Mouse (Mus musculus): ENCODE data around the gene Wdr5. TPM values are rescaled to one million over a fixed set of nuclear protein-coding genes. Genes with fewer than 3 reads are reported as not detected.

Gene Wdr5
- polyA plus RNA-seq, 1 experiment from 2014 or later: 33.7 TPM

DNA sequence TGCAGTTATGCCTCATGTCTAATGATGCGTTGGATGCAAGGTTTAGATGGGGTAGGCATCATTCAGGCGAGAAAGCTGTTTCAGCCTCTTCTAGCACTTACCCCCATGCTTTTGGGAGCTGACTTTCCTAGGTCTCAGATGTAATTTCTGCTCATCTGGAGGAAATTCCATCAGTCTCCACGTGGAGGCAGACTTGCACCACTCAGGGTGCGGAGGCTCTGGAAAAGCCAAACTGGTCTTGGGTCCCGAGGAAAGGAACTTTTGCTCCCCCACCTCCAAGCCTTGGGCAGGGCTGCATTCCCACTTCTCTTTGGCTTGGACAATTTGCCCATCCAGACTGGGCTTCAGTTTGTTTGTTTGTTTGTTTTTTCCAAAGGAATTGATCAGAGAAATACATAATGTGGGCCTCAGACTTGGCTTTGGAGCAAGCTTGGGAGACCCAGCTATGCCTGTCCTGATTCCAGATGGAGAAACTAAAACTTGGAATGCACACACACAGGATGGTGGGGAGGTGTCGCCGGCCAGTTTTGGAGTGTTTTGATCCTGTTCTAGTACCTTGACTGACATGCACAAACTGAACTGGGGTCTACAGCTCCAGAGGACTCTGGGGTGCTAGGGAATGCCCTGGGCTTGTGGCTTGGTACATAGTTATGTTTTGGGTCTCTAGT is 37.8 kb downstream of the Wdr5 start:
- H3K4me2 ChIP-seq: no peak overlapping the region
- H3K4me1 ChIP-seq (replicated peaks): peaks cover 22% of the 10 kb centered on the region
- H3K9ac ChIP-seq: no peak overlapping the region
- no peak for ATAC-seq (ENCODE audit: insufficient number of reproducible peaks, low FRiP score)
- H3K27me3 ChIP-seq (replicated peaks): peaks cover 11% of the 10 kb centered on the region
- H3K4me3 ChIP-seq: no peak overlapping the region
- no peaks in the 10 kb centered on the region for H3K36me3 ChIP-seq
- WGBS: 18% methylated on average over 7 of the region's 7 CpGs
- H3K9me3 ChIP-seq (replicated peaks): peaks cover 6% of the 10 kb centered on the region
- no peak overlapping the region for H3K27ac ChIP-seq (ENCODE audit: poor library complexity, severe bottlenecking)

DNA sequence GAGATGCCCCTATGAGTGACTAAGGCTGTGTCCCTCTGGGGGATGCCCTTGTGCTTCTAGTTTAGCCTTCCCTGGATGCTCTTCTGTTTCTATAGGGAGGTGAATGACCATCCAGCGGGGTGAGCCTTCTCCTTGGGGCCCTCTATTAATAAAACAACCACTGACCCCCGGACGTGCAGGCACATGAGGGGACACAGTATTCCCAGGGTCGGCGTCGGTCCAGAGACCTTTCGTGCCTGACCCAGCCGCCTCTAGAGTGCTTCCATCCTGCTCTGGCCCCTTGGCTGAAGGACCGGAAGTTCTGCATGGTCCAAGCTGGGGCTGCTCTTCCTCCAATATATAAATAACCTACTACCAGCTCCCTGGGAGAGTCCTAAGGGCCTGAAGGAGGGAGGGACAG is 39.4 kb downstream of the Wdr5 start:
- Histone ChIP-seq H3K36me3 (no peaks in the 10 kb centered on the region), H3K4me2 (no peak overlapping the region), H3K4me1 (replicated peaks) (peaks cover 22% of the 10 kb centered on the region), H3K27me3 (replicated peaks) (peaks cover 11% of the 10 kb centered on the region), H3K9ac (no peak overlapping the region; the same call in 1 of the 2 replicates), H3K27ac (ENCODE audit: poor library complexity, severe bottlenecking) (no peak overlapping the region), H3K9me3 (replicated peaks) (no peaks in the 10 kb centered on the region), H3K4me3 (no peak overlapping the region)
- no peak for ATAC-seq (ENCODE audit: insufficient number of reproducible peaks, low FRiP score)
- 65% methylated on average over 9 of the region's 9 CpGs for WGBS

DNA sequence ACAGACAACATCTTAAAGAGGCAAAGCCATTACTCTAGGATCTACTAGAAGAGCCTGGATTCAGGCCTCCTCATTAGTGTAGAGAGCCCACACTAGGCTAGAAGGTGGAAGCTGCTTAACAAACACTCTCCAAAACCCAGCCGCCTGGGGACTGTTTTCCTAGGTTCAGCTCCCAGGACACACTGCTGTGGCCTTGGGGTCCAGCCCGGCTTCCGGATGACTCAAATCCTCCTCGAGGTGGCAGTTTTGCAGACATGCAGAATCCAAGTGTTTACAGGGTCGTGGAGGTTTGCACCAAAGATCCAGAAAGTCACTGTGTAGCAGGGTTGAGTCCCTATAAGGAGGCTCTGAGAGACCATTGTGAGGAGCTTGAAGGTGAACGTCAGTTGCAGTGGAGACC is 42.0 kb downstream of the Wdr5 start:
- Histone ChIP-seq H3K9ac (no peak overlapping the region), H3K27ac (ENCODE audit: poor library complexity, severe bottlenecking) (no peak overlapping the region), H3K9me3 (replicated peaks) (no peaks in the 10 kb centered on the region), H3K27me3 (replicated peaks) (peaks cover 15% of the 10 kb centered on the region), H3K4me2 (no peak overlapping the region), H3K4me1 (replicated peaks) (peaks cover 26% of the 10 kb centered on the region), H3K36me3 (no peaks in the 10 kb centered on the region), H3K4me3 (no peak overlapping the region)
- ATAC-seq (ENCODE audit: insufficient number of reproducible peaks, low FRiP score): no peak
- WGBS: 82% methylated on average over 6 of the region's 6 CpGs

DNA sequence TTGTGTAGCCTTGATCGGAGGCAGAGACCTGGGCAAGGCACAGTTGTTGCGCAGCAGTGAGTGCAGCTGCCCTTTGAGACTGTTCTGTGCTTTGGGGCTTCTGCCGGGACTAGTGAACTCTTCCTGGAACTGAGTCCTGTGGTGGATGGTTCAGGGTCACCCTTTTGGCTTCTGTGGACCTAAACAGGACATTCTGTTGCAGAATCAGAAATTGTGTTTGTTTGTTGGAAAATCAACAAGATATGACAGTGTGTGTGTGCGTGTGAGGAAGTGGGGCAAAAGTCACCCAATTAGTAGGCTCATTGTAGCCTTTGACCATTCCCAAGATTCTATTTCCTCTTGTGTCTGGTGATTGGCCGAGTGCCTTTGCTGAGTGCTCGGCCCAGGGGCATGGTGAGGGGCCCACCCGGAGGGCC is 45.8 kb downstream of the Wdr5 start:
- H3K27ac ChIP-seq (ENCODE audit: poor library complexity, severe bottlenecking): no peak overlapping the region
- H3K27me3 ChIP-seq (replicated peaks): peaks cover 40% of the 10 kb centered on the region
- H3K36me3 ChIP-seq: no peaks in the 10 kb centered on the region
- no peak for ATAC-seq (ENCODE audit: insufficient number of reproducible peaks, low FRiP score)
- H3K4me1 ChIP-seq (replicated peaks): peaks cover 15% of the 10 kb centered on the region
- H3K9me3 ChIP-seq (replicated peaks): no peaks in the 10 kb centered on the region
- H3K4me2 ChIP-seq: no peak overlapping the region
- no peak overlapping the region for H3K9ac ChIP-seq
- WGBS: 72% methylated on average over 7 of the region's 7 CpGs
- H3K4me3 ChIP-seq: no peak overlapping the region

DNA sequence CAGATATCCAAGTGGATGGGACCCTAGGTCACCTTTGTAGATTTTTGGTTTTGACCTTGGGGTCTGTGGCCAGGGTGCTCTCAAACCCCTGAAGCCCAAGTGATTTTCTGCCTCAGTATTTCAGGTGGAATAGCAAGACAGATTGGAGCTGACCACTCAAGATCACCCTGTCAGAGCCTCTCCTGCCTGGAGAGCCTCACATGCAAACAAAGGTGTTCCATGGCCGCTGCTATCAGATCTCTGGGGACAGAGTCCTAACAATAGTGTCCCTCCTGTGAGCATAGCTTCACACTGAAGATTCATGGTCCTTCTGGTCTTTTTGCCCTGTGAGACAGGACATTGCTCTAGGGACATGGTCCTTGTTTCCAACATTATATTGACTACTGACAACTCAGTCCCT is 46.2 kb downstream of the Wdr5 start:
- WGBS: 66% methylated on average over 1 of the region's 1 CpGs
- H3K27me3 ChIP-seq (replicated peaks): peaks cover 37% of the 10 kb centered on the region
- peaks cover 20% of the 10 kb centered on the region for H3K4me1 ChIP-seq (replicated peaks)
- ATAC-seq (ENCODE audit: insufficient number of reproducible peaks, low FRiP score): no peak
- H3K4me2 ChIP-seq: no peak overlapping the region
- H3K9ac ChIP-seq: no peak overlapping the region
- H3K4me3 ChIP-seq: no peak overlapping the region
- no peaks in the 10 kb centered on the region for H3K9me3 ChIP-seq (replicated peaks)
- H3K27ac ChIP-seq (ENCODE audit: poor library complexity, severe bottlenecking): no peak overlapping the region
- no peaks in the 10 kb centered on the region for H3K36me3 ChIP-seq

DNA sequence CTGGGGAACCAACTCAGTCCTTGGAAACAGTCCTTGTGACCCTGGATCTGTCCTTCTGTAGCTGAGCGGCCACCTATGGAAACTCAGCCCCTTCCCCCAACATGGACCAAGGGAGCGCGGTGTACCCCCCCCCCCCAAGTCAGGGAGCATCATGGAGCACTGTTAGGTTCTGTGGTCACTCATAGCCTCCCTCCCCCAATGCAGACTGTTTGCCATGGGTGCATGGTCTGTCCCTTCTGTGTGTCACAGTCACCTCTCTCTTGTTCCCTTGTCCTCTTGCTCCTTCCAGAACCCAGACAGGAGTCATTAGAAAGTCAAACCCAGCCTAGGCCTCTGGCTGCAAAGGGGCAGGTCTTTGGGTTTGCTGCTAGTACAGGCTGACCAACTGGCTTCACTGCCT is 46.9 kb downstream of the Wdr5 start:
- H3K27me3 ChIP-seq (replicated peaks): peaks cover 36% of the 10 kb centered on the region
- no peak overlapping the region for H3K4me3 ChIP-seq
- H3K9me3 ChIP-seq (replicated peaks): no peaks in the 10 kb centered on the region
- peaks cover 22% of the 10 kb centered on the region for H3K4me1 ChIP-seq (replicated peaks)
- H3K36me3 ChIP-seq: no peaks in the 10 kb centered on the region
- no peak overlapping the region for H3K4me2 ChIP-seq
- H3K9ac ChIP-seq: no peak overlapping the region
- H3K27ac ChIP-seq (ENCODE audit: poor library complexity, severe bottlenecking): no peak overlapping the region
- no peak for ATAC-seq (ENCODE audit: insufficient number of reproducible peaks, low FRiP score)
- 88% methylated on average over 3 of the region's 3 CpGs for WGBS

DNA sequence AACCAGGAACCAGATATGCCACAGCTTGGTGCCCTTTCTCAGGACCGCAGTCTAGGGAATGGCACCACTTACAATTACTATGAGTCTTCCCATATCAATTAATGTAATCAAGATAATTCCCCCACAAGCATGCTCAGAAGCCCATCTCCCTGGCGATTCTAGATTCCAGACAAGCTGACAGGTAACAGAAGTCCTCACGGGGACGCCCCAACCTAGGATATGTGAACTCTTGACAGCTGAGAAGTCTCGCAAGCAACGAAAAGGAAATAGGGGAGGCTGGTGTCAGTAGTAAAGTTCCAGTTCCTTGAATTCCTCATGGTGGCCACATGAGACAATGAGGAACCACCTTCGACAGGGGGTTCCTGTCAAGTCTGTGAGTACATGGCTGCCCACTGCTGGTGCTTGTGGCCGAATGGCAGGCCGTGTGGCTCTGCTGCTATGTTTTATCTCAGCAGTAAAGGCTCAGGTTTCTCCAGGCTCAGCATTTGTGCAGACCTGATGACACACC is 48.7 kb downstream of the Wdr5 start:
- H3K4me1 ChIP-seq (replicated peaks): peaks cover 24% of the 10 kb centered on the region
- H3K36me3 ChIP-seq: no peaks in the 10 kb centered on the region
- H3K4me3 ChIP-seq: no peak overlapping the region
- no peaks in the 10 kb centered on the region for H3K9me3 ChIP-seq (replicated peaks)
- no peak for ATAC-seq (ENCODE audit: insufficient number of reproducible peaks, low FRiP score)
- H3K4me2 ChIP-seq: no peak overlapping the region
- WGBS: 59% methylated on average over 9 of the region's 9 CpGs
- no peak overlapping the region for H3K27ac ChIP-seq (ENCODE audit: poor library complexity, severe bottlenecking)
- H3K9ac ChIP-seq: no peak overlapping the region
- H3K27me3 ChIP-seq (replicated peaks): peaks cover 46% of the 10 kb centered on the region

DNA sequence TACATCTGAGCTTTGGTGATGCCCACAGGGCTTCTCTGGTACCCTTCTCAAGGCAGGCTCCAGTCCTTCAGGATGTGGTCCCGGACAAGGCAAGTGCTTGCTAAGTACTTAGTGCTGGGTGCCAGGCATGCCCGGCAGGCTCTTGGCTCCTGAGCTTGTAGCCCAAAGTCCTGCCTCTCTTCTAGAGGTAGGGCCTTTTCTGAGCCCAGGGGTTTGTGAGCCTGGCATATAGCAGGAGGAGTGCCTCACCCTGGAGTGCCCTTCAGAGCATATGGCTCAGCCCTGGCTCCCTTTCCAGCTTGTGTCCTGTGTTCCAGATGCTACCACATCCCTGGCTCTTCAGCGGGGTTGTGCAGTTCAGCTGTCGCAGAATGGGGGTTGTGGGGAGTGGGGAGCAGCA is 49.7 kb downstream of the Wdr5 start:
- peaks cover 28% of the 10 kb centered on the region for H3K4me1 ChIP-seq (replicated peaks)
- H3K27me3 ChIP-seq (replicated peaks): peaks cover 46% of the 10 kb centered on the region
- 81% methylated on average over 4 of the region's 4 CpGs for WGBS
- H3K27ac ChIP-seq (ENCODE audit: poor library complexity, severe bottlenecking): no peak overlapping the region
- H3K9ac ChIP-seq: no peak overlapping the region
- H3K36me3 ChIP-seq: no peaks in the 10 kb centered on the region
- H3K4me2 ChIP-seq: no peak overlapping the region
- no peaks in the 10 kb centered on the region for H3K9me3 ChIP-seq (replicated peaks)
- no peak for ATAC-seq (ENCODE audit: insufficient number of reproducible peaks, low FRiP score)
- no peak overlapping the region for H3K4me3 ChIP-seq

DNA sequence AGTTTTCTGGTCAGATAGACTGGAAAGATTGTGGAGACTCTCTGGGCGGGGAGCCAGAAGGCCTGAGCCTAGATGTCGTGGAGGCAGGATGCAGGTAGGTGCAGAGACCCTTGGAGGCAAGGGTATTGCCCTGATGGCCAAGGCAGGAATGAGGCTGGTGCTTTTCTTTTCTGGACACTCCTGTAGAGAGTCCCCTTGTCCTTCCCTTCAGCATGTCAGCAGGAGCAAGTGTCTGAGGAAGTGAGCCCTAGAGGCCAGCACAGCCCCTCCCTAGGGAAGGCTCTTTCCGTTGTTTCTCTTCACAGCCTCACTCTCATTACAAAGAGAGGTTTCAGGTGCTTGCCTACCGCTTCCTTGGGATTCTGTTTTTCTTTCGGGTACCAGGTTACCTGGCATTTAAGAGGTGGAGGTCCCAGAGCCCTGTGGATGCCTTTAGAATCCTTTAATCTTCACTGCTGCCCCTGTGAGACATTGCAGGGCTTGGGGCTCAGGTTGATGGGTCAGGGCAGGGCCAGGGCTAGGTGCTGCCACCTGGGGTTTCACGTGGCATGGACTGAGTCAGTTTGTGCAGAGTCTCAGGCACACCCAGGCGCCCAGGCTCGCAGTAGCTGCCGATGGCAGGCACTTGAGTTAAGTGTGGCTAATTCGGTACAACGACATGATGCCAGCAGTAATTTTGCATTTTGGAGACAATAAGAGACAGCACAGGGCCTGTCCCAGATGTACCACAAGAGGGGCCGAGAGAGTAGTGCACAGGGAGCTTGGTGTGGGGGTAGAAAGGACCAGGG is 50.6 kb downstream of the Wdr5 start:
- Histone ChIP-seq H3K4me1 (replicated peaks) (peaks cover 28% of the 10 kb centered on the region), H3K9ac (no peak overlapping the region), H3K4me3 (no peak overlapping the region), H3K4me2 (0 out of 2 replicates have a peak overlapping the region, but pooled peaks have one; percentile 8), H3K27me3 (replicated peaks) (peaks cover 46% of the 10 kb centered on the region), H3K27ac (ENCODE audit: poor library complexity, severe bottlenecking) (no peak overlapping the region), H3K36me3 (no peaks in the 10 kb centered on the region), H3K9me3 (replicated peaks) (no peaks in the 10 kb centered on the region)
- ATAC-seq (ENCODE audit: insufficient number of reproducible peaks, low FRiP score): peak; percentile 58; the same call in 1 of the 2 replicates
- 41% methylated on average over 12 of the region's 12 CpGs for WGBS

DNA sequence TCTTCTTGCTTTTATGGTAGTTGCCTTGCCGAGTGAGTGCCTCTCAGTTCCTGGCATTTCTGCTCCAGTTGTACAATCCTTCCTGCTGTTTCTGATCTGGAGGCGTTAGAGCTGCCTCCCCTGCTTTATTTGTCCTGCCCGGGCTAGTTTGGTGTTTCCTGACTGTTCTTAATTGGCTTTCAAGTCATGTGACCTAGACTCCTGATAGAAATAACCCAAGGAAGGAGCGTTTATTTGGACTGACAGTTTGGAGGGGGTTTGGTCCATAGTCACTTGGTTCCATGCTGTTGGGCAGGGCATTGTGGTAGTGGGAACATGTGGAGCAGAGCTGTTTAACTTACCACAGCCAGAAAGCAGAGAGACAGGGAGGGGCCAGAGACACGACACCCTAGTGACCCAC is 55.9 kb downstream of the Wdr5 start:
- no peak overlapping the region for H3K9ac ChIP-seq
- H3K4me2 ChIP-seq: no peak overlapping the region
- H3K27ac ChIP-seq (ENCODE audit: poor library complexity, severe bottlenecking): no peak overlapping the region
- H3K36me3 ChIP-seq: no peaks in the 10 kb centered on the region
- no peaks in the 10 kb centered on the region; the same call in 1 of the 2 replicates for H3K9me3 ChIP-seq (replicated peaks)
- no peak overlapping the region for H3K4me3 ChIP-seq
- peaks cover 34% of the 10 kb centered on the region for H3K4me1 ChIP-seq (replicated peaks)
- ATAC-seq (ENCODE audit: insufficient number of reproducible peaks, low FRiP score): no peak
- H3K27me3 ChIP-seq (replicated peaks): peaks cover 16% of the 10 kb centered on the region
- WGBS: 66% methylated on average over 5 of the region's 5 CpGs

DNA sequence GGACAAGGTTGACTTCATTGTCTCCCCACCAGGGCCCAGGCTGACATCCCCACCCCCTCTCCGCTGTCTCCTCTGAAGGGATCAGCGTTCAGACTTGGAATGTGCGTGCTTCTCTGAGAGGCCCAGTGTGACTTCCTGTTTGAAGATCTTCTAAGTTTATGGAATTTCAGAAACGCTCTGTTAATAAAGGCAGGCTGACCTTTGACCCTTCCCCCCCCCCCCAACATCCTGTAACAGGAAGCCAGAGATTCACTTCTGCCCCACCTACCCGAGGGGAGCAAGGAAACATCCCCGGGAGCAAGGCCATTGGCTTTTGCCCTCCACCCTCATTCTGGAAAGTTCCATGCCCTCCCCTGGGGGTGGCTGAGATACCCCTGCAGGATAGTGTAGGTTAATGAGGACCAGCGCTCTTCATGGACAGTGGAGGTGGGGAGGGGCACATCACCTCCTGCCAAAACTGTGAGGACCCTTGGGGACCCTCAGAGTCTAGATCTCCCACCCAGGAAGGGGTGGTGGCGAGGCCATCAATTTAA is 57.4 kb downstream of the Wdr5 start:
- Histone ChIP-seq H3K36me3 (no peaks in the 10 kb centered on the region), H3K4me2 (no peak overlapping the region), H3K27ac (ENCODE audit: poor library complexity, severe bottlenecking) (peak overlapping the region; percentile 69), H3K9ac (no peak overlapping the region), H3K4me1 (replicated peaks) (peaks cover 29% of the 10 kb centered on the region), H3K4me3 (no peak overlapping the region), H3K27me3 (replicated peaks) (peaks cover 6% of the 10 kb centered on the region), H3K9me3 (replicated peaks) (no peaks in the 10 kb centered on the region; the same call in 1 of the 2 replicates)
- WGBS: 54% methylated on average over 8 of the region's 8 CpGs
- ATAC-seq (ENCODE audit: insufficient number of reproducible peaks, low FRiP score): peak; percentile 34; the same call in 1 of the 2 replicates
